Mouse (Mus musculus) C2C12 (cell line): ENCODE measurements around the gene Olfr149. TPM values are rescaled to one million over a fixed set of nuclear protein-coding genes. Genes with fewer than 3 reads are reported as not detected.

ENCODE experiments used
- H3K27me3 ChIP-seq: one replicate; pipeline ENCODE4 v1.6.1; 2011; ENCODE audit not compliant: control insufficient read depth, insufficient read depth, insufficient read length
- H3K36me3 ChIP-seq: one replicate; pipeline ENCODE4 v1.6.1; 2011; ENCODE audit not compliant: control insufficient read depth, insufficient read depth
- H3K4me3 ChIP-seq: one replicate; pipeline ENCODE4 v1.5.1; 2011; ENCODE audit warnings: mild to moderate bottlenecking, control low read depth; ENCODE audit not compliant: poor library complexity, insufficient read depth, severe bottlenecking
- H3K79me2 ChIP-seq: one replicate; pipeline ENCODE4 v1.6.1; 2011; ENCODE audit not compliant: control insufficient read depth, insufficient read depth
- H3K79me3 ChIP-seq: one replicate; pipeline ENCODE4 v1.6.1; 2011; ENCODE audit warnings: low read depth, control low read depth
- H3ac ChIP-seq: one replicate; pipeline ENCODE3; 2011; ENCODE audit warnings: low read depth; ENCODE audit not compliant: control insufficient read depth, insufficient read length
- CEBPB ChIP-seq: IDR thresholded peaks from one replicate; pipeline ENCODE4 v1.6.1; 2011; ENCODE audit warnings: low read depth, mild to moderate bottlenecking, control low read depth, moderate library complexity
- CTCF ChIP-seq: IDR thresholded peaks from one replicate; pipeline ENCODE4 v1.5.1; 2011; ENCODE audit not compliant: control insufficient read depth, insufficient read depth, insufficient read length
- FOSL1 ChIP-seq: IDR thresholded peaks from one replicate; pipeline ENCODE4 v1.8.0; 2011; ENCODE audit warnings: mild to moderate bottlenecking, low read length; ENCODE audit not compliant: poor library complexity, insufficient read depth, severe bottlenecking
- MAX ChIP-seq: IDR thresholded peaks from one replicate; pipeline ENCODE4 v1.6.1; 2011; ENCODE audit warnings: mild to moderate bottlenecking, control low read depth
- MYOD1 ChIP-seq: IDR thresholded peaks from one replicate; pipeline ENCODE4 v1.6.1; 2011; ENCODE audit warnings: low read depth; ENCODE audit not compliant: control insufficient read depth, insufficient read length
- MYOG ChIP-seq: IDR thresholded peaks from one replicate; pipeline ENCODE4 v1.6.1; 2011; ENCODE audit not compliant: control insufficient read depth, insufficient read length; ENCODE audit errors: extremely low read depth
- USF1 ChIP-seq: IDR thresholded peaks from one replicate; pipeline ENCODE4 v1.6.1; 2011; ENCODE audit warnings: low read depth, mild to moderate bottlenecking, control low read depth, moderate library complexity
- polyA plus RNA-seq: library from polyadenylated mRNA; unstranded; fragments of >200 nt; fragmentation: generic; extraction: Trizol; gene quantifications from one replicate; pipeline ENCODE4 v1.2.1, GENCODE M21; 2012; ENCODE audit warnings: missing spikeins

Gene Olfr149
- polyA plus RNA-seq, 1 experiment: 0.04 TPM

DNA sequence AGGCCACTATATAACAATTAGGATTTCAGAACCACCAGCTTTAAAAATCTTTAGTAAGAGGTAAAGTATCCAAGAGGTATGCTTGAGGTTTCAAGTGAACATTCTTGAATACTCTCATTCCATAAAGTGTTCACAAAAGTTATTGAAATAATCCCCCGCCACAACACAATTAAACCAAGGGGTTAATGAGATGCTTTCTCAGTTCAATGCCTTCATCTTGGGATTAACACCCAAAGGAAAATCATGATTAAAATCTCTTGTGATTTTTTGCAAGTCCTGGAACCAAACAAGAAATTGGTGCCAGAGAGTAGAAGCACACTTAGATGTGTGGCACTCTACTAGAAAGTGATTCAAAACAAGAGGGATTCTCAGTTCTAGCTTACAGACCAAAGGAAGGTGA lies 40.0 kb downstream of the Olfr149 start, which contains the start of gene Olfr963:
Olfr963 (plus strand) TSS at position 301 of the 400 bp plus-strand sequence.
- H3K4me3 ChIP-seq: no peak within 1 kb of the TSS
- H3K79me3 ChIP-seq: no peaks in the 10 kb centered on the region
- no peaks in the 10 kb centered on the region for H3K36me3 ChIP-seq
- H3K27me3 ChIP-seq: no peaks in the 10 kb centered on the region
- TF ChIP-seq CEBPB: no peak
- TF ChIP-seq MYOD1: no peak
- no peak for TF ChIP-seq MAX
- no peak for TF ChIP-seq USF1
- no peak for TF ChIP-seq CTCF
- no peak for TF ChIP-seq FOSL1
- no peak for TF ChIP-seq MYOG
- no peaks in the 10 kb centered on the region for H3K79me2 ChIP-seq
- H3ac ChIP-seq: no peak within 1 kb of the TSS

DNA sequence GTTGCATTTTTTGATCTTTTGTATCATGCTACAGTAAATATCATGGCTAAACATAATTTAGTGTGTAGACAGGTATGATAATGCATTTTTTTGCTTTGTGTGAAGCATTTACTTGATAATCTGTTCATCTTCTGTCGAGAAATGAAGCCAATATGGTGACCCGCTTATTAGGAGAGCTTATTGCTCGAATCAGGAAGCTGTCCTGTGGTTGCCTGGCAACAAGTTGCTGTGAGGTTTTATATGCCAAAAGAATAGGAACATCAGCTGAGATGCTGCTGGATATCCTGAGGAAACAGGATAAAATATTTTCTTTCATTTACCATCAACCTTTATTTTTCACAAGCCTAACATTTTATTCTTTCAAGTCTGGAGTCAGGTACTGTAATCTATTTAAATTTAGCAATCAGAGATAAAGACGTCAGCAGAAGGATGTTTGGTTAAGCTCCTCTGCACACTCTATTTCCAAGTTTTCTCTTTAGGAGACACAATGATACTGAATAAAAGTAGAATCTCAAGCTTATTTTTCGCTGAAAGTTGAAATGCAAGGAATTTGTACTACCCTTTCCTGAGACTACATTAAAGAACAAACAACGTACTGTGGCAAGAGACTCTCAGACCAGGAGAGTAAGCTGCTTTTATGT lies 52.0 kb downstream of the Olfr149 start:
- TF ChIP-seq MYOG: no peak
- TF ChIP-seq FOSL1: no peak
- no peak for TF ChIP-seq MYOD1
- no peak for TF ChIP-seq CTCF
- TF ChIP-seq USF1: no peak
- no peak for TF ChIP-seq MAX
- TF ChIP-seq CEBPB: no peak
- no peaks in the 10 kb centered on the region for H3K36me3 ChIP-seq
- no peaks in the 10 kb centered on the region for H3K79me2 ChIP-seq
- H3ac ChIP-seq: no peak overlapping the region
- no peaks in the 10 kb centered on the region for H3K79me3 ChIP-seq
- no peaks in the 10 kb centered on the region for H3K27me3 ChIP-seq
- H3K4me3 ChIP-seq: no peak overlapping the region

Other genes starting within 250 kb of the Olfr149 start
- not detected for gene Olfr955, start 235.2 kb downstream of the Olfr149 start, polyA plus RNA-seq
- not detected for gene Olfr44, start 213.1 kb downstream of the Olfr149 start, polyA plus RNA-seq
- gene Olfr957, start 191.3 kb downstream of the Olfr149 start, polyA plus RNA-seq: not detected
- not detected for gene Olfr958, start 153.1 kb downstream of the Olfr149 start, polyA plus RNA-seq
- gene Olfr959, start 131.5 kb downstream of the Olfr149 start, polyA plus RNA-seq: not detected
- gene AW551984, start 102.7 kb downstream of the Olfr149 start, polyA plus RNA-seq: not detected
- gene Olfr148, start 96.5 kb downstream of the Olfr149 start, polyA plus RNA-seq: not detected
- gene Olfr960, start 85.7 kb downstream of the Olfr149 start, polyA plus RNA-seq: not detected
- gene Olfr961, start 62.0 kb downstream of the Olfr149 start, polyA plus RNA-seq: not detected
- not detected for gene Olfr963, start 39.9 kb downstream of the Olfr149 start, polyA plus RNA-seq
- not detected for gene Olfr965, start 4.2 kb upstream of the Olfr149 start, polyA plus RNA-seq
- not detected for gene Olfr150, start 23.9 kb upstream of the Olfr149 start, polyA plus RNA-seq
- gene Olfr967, start 39.1 kb upstream of the Olfr149 start, polyA plus RNA-seq: not detected
- not detected for gene Olfr968, start 76.1 kb upstream of the Olfr149 start, polyA plus RNA-seq
- not detected for gene Olfr969, start 83.8 kb upstream of the Olfr149 start, polyA plus RNA-seq
- gene Olfr970, start 101.7 kb upstream of the Olfr149 start, polyA plus RNA-seq: not detected
- gene Olfr971, start 129.8 kb upstream of the Olfr149 start, polyA plus RNA-seq: not detected
- not detected for gene Olfr972, start 159.3 kb upstream of the Olfr149 start, polyA plus RNA-seq
- gene Olfr229, start 200.2 kb upstream of the Olfr149 start, polyA plus RNA-seq: not detected
- gene Olfr974, start 230.4 kb upstream of the Olfr149 start, polyA plus RNA-seq: not detected
- gene Olfr975, start 244.9 kb upstream of the Olfr149 start, polyA plus RNA-seq: not detected